Mouse (Mus musculus) frontal cortex, postnatal 25 days (tissue): ENCODE data around the gene Myo1b.

Experiments used
- DNase-seq, 2 experiments: peaks; one replicate each; pipeline ENCODE4 v3.0.0; 2022; ENCODE audit warnings: low spot score in 2 of 2

Myo1b gene

DNA sequence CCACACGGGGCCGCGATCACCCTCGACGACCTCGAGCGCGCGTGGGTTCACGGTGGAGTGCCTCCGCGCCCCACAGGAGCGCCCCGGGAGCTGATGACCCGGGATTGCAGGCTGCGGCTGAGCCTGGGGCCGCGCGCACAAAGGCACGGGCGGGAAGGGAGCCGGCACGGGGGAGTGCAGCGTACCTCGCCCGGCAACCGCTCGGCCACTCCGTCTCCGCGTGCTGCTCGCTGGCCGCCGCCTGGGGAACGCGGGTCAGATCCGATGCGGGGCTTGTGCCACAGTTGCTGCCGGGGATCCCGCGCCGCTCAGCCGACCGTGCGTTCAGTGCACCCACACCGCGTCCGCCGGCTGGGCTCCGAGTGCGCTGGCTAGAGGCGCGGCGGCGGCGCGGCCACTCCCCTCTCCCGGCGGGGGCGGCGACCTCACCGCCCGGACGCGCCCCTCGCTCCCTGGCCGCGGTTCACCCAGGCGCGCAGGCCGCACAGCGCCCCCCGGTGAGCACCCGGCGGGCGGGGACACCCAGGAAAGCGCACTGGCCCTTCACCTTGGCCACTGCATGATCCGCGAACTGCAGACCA is at the start of gene Myo1b:
Myo1b (minus strand) TSS at position 496 of the 581 bp plus-strand sequence.
- DNase-seq, result peak in 1 of 2 experiments; percentile 22

DNA sequence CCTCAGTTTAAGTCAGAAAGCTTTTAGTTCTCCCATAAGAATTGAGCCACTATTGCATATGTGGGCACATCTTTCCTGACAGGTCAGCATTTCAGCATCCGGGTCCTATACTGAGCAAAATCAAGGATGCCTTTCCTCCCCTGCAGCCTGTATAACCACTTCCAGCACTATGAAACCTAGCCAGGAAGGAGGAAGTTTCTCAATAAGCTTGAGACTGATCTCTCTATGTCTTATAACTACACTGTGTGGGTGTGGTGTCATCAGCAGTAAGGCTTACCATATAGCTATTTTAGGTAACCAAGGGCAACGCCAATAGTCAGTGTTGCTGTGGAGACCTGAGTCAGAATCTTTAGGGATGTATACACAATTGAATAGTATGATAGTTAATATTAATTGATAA is 48.8 kb upstream of the Myo1b start:
- DNase-seq, result no peak

DNA sequence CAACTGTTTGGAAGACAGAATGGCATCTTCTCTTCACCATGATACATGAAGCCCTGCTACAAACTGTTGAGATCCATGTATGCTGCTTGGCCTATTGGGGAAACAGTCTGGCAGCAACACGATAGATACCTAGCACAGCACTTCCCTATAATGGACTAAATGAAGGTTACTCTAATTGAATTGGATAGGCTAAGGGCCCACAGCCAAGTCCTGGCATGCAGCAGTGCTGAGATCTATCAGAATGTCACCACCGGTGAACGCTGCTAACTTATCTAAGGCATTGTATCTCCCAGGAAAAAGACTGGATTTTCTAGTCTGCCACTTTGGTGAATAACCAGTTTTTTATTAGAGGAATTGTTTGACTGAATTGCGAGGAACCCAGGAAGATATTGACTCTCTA is 31.2 kb upstream of the Myo1b start:
- DNase-seq, result no peak

DNA sequence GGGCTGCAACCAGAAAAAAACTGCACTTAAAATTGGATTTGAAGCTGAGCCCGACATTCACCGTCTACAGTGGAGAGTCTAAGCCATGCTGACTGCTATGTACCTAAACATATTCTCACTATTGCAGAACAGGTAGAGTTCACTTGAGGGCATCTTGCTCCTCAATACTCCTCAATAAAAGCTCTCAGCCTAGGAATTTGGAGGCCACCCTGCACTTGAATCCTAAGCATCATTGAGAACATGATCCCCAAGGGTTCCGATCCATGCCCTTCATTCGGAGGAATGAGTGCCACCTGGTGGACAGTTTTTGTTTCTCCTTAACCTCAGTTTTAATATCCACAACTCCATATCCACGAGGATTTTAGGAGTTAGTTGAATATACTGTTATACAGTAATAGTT is 28.9 kb upstream of the Myo1b start:
- peak; percentile 10 to 22 for DNase-seq

DNA sequence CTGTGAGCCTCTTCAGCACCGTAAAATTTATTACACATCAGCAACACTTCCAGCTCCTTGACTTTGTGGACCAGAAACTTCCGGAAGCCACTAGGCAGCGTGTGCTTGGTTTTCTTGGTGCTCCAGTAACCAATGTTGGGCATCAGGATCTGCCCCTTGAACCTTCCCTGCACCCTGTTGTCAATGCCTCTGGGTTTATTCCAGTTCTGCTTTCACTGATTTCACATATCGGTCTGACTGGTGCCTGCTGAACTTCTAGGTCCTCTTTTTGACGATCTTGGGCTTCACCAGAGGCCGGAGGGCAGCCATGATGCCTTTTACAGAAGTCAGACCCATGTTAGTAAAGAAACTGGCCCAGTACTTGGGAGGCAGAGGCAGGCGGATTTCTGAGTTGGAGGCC is 22.5 kb upstream of the Myo1b start:
- DNase-seq, result no peak

DNA sequence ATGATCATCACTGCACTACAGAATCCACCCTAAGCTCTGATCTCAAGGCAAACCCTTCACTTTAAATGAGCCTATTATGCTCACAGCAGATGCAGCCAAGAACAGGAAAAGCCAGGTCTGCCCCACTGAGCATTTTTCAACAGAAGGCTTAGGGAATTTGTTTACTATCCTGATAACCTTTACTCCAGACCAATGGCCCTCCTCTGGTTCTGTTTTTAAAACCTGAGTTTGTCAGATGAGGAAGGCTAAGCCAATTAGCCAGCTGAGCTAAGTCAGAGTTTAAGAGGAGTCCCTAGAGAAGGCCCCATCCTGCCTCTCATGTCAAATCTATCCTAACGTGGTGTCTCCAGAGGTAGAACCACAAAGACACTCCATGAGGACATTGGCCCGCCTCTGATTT is 19.1 kb upstream of the Myo1b start:
- DNase-seq, result no peak

DNA sequence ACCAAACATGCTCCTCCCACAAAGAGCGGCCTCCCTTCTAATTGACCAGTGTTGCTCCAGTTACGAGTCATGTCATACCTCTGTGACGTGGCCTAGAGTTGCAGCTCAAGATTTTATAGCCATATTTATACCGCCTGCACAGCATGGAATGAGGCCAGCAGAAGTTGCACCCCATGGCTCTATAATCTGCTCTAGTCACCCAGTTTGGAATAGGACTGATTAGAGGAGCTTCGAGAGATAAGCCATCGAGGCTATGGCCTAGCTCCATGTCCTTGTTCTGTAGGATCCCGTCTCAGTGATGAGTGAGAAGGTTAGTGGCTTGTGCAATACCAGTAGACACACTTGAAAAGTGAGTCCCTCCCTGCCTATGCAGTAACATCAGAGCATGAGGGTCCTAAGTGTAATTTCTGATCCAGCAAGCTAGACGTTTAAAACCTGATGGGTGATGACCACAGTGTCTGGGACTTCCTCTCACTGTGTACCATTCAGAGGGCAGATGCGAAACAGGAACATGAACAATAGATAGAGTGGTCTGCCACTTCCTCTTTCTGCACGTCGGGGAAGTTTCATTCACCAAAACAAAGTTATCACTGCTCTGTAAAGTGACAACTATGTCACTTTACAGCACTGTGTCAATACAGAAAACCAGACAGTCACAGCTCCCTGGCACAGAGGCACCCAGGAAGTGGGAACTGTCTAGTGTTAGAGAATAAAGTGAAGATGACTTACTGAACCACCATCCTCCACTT is 18.5 kb upstream of the Myo1b start:
- DNase-seq, result no peak

DNA sequence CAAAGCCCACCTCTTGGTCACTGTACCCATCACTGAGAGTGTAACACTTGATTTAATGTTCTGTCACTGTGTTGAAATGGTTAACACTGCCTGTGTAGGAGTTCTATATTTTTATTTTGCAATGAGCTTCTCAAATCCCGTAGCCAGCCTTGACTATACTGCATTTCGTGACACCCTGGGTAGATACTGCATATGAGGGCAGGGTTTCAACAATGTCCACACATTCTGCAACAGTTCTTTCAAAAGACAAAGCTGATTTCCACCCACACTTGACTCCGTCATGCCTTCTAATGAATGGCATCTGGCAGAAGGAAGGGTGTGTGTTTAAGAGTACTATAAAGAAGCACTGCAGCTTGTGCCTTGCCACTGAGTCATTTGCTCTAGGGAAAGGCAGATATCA is 17.0 kb upstream of the Myo1b start:
- DNase-seq, result no peak

DNA sequence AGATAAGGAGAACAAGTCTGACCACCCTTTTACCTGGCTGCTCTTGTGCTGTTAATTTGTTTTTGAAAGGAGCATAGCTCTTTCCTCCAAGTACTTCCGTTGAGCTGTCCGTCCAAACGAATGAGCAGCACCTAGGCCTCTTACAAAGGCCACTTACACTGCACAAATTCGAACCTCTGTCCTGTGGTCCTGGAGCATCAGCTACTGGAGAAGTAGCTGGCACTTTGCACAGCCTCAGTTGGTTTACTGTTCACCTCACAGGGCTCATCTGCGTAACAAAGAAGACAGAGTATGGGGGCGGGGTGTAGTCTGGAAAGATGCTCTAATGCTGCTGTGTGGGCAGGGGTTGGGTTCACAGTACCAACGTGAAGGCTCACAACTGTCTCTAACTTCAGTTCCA is 15.7 kb upstream of the Myo1b start:
- DNase-seq, result no peak

DNA sequence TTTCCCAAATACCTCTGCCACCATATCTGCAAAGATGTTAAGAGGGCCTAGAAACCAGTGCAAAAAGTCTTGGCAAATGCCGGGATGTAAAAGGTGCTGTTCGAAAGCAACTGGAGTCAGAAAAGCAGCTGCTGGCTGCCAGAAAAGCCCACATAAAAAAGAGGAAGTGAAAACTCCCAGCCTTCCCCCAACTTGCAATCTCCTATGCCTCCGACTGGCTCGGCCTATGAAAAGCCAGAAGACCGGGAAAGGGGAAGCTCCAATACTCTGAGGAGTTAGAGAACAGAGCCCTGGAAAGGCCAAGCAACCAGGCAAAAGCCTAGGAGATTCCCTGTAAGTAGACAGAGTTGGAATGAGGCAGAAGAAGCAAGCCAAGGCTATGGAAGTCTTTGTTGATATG is 14.7 kb upstream of the Myo1b start:
- DNase-seq, result no peak

DNA sequence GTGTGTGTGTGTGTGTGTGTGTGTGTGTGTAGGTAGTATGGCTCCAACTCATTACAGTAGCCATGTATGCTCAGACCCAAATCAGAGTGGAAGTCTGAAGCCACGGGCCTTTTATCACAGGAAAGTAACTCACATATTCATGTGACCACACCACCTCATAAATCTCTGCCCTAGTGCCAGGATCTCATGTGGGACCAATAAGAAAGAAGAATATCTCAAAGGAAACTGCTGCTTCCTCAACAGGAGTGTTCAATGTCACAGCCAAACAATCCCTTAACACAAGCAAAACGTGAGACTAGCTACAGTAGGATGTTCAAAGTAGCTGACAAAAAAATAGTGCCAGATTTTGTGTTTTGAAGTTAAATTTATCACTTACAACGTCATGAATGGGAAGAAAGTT is 13.7 kb upstream of the Myo1b start:
- DNase-seq, result no peak

DNA sequence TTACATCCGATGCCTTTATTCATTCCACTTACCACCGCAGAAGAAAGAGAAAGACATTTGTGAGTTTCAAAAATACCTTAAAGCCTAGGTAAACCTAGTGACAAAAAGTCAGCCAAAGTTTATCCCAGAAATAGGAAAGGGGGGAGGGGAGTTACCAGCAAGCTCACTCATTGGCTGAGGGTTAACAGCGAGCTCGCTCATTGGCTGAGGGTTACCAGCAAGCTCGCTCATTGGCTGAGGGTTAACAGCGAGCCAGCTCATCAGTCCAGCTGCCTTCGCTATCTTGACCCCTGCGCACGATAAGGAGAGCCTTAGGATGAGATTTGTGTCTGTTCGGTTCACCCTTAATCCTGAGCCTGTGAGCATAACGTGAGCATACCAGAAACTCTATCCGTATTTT is 6.9 kb upstream of the Myo1b start:
- DNase-seq, result no peak

DNA sequence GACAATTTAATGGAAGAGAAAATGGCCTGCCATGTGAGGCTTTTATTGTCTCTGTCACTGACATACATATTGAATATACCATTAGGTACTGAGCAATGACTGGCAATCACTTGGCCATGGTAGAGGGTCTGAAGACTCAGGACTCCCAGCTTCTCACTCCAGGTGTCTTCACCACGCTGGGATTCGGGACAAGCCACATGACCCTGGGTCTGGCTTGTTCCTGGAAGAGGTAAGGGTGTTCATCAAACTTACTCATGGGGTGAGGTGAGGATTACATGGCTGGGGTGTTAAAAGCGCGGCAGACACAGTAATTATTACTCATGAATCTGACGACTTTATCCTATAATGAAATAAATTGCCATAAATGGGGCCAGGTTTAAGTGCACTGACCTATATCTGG is 405 bp upstream of the Myo1b start:
- DNase-seq, result no peak

DNA sequence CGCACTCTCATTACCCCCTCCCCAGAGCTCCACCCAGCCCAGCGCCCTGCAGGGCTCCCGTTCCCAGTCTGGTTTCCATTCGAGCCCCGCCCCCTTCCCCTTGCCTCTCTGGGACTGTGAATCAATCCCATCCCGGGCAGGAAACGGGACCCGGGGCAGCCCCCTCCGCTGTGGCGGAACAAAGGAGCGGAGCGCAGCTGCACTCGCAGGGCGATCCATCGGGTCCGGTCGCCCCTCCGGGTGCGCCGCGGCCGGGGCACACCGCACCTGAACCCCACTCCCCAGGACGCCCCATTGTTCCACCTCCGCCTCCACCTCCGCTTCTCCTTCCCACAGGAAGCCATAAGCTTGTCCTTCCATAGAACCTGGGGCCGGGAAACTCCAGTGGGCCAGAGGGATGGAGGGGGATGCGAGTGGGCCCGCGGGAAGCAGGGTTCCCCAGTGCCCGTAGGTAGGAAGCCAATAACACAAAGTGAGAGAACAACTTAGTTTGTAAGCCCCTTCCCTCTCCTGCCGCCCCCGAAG is 758 bp downstream of the Myo1b start:
- DNase-seq, result peak in 1 of 2 experiments; percentile 18

DNA sequence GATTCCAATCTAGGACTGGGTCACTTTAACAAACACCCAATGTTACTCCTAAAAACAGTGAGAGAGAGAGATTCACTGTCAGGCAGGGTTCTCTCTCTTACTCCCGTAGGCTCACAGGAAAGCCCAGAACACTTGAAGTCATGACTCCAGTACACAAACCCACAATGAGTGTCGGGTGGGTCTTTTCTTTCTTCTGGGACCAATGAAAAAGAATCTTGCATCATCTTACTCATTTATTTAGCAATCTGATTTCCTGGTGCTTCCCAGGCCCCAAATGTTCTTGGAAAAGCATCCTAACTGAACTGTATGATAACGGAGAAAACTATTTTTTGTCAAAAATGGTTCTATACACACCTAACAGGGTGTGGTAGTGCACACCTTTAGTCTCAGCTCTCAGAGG is 1.8 kb downstream of the Myo1b start:
- DNase-seq, result no peak

DNA sequence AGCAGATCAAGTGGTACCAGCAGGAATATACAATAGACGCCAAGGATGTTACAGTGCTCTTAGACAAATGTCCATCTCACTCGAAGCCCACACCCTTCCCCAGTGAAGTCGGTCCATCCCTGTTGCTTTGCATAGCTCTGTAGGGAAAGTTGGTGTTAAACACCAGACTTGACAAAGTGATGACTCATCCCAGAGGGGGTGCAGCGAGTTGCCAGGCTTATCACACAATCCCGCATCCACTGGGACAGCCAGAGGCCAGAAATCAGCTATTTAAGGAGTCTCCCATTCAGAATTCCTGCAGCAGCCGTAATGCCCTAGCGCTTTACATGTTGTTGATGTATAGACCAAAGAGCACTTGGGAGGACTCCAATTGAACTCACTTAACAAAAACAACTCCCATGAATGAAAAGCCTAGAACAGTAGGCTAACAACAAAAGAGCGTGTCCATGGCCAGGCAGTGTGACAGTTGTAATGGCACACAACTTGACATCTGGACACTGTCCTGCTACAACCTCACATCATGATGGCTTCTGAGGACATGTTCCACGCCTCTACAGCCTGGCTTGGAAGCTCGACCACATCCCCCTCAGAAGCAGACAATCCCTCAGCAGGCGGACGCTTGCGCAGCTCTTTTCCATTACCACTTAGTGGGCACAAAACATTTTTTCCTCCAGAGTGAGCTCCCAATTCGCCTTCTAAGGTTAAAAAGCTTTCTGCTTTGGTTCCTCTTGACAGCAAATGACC is 2.6 kb downstream of the Myo1b start:
- no peak for DNase-seq

DNA sequence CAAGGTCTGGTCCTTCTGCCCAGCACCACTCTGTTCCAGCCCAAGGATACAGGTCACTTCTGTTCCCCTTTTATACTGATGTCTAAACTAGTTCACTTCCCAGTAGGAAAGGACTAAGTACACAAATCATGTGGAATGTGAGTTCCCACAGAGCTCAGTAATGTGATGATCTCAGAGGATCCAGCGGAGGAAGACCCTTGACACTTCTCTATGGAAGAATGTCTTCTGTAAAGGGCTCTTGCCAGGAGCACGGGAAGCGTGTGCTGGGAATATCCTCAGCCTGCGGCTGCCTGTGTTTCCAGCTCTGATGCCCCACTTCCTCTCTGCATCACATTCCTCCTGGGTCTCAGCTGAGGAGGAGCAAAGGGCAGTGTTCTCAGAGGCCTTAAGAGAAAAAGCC is 4.5 kb downstream of the Myo1b start:
- no peak for DNase-seq

DNA sequence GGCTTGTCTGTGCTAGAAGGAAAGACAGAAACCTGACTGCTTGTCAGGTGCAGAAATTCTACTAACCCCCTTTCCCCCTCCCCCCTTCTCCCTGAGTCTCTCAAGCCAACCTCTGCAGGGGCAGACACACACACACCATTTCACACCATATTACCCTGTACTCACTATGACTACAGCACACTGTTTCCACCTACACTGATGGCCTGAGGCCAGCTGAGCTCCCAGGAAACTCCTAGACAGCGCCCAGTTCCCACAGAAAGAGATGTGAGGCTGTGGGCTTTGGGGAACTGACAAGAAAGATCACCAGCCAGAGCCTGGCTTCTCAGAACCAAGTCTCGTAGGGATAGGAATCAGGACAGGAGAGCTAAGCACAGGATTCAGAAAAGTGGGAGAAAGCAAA is 6.7 kb downstream of the Myo1b start:
- DNase-seq, result no peak

DNA sequence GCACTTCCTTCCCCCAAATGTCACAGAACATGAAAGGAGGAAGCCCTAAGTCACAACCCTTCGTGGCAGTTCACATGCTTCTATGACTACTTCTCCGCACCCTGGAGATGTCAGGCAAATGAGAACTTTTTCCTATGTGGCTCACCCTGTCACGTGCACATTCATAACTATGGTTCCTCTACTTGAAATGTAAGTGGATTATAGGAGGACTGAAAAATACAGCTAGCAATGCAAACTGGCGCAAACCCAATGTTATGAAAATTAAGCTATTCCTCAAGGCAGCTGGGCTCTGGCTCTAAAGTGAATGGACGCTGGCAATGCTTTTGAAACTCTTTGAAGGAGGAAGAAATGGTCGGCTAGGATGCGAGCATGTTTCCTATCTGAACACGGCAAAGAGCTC is 8.1 kb downstream of the Myo1b start:
- no peak for DNase-seq

DNA sequence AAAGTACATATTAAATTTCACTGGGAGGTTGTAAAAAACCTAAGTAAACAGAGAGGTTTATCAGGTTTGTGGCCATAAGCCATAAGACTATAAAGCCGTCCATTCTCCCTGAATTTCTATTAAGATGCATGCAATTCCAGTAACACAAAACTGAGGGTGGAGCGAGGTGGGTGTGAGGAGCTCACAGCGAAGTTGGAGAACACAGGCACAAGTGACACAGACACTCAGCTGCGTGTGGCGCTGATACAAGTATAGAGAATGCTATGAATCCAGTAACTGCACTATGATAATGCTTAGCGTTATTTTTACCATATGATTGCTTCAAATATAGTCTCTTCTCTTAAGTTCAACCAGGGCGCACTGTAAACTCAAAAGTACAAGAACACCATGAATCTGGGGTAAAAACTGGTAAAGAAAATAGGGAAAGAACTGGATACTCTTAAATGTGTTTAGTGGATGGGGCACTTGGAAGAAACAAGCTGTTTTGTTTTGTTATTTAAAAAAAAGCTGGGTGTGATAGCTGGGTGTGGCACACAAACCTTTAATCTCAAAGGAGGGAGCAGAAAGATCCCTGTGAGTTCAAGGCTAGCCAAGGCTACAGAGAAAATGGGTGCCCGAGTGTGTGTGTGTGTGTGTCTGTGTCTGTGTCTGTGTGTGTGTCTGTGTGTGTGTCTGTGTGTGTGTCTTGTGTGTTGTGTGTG is 9.5 kb downstream of the Myo1b start:
- no peak for DNase-seq

DNA sequence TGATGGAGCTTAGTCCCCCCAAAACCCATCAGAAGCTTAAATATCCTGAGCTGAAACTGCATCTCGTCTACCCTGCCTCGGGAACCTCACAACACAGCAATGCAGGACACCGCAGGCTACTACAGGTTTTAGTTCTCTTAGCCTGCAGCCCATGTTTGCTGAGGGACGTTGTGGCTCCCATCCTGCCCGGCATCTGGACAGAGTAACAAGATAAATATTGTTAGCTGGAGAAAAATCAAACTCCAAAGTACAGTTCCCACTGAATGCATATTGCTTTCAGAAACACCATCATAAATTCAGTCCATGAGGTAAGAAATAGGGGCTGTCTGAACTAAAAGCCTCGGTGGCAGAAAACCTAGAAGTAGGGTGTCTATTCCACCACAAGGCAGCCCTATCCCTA is 10.8 kb downstream of the Myo1b start:
- DNase-seq, result no peak

DNA sequence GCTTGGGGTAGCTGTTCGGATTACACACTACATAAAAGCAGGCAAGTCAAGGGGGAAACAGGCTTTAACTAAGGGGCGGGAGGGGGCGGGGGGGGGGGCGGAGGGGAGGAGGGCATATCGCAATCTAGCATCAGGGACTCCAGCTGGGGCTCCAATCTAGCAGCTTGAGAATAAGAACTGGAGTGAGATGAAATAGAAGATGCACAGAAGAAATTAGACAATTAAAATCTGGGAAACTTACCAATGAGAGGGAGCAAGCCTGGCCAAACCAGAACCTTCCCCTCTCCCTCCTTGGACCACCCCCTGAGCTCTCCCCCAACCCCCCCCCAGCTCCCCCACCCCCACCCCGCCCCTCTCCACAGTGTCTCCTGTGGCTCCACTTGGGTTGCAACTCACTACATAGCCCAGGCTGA is 18.7 kb downstream of the Myo1b start:
- DNase-seq, result no peak
